Mouse (Mus musculus) lung, postnatal 0 days (tissue): ENCODE measurements at regions not wholly inside any gene's neighbourhood (a gene's known extent, or its start where the extent isn't known, plus 50 kb on each side); places are given as distances from the start of the nearest gene placed in this dataset.

Source experiments
- CTCF ChIP-seq: IDR thresholded peaks from 2 replicates; pipeline ENCODE4 v1.5.1; 2016; ENCODE audit warnings: antibody characterized with exemption, mild to moderate bottlenecking
- EP300 ChIP-seq: IDR thresholded peaks from 2 replicates; pipeline ENCODE4 v1.6.1; 2016; ENCODE audit warnings: antibody characterized with exemption, mild to moderate bottlenecking, control low read depth

GRCm38 (mm10) chr2:133906269-133906668, 354.3 kb downstream of the Bmp2 start:
- no peak for TF ChIP-seq CTCF
- no peak for TF ChIP-seq EP300
